Mouse (Mus musculus) G1E (cell line): ENCODE measurements around the gene Neurod4.
"Not testable (repeated sequence)": the region's sequence is repeated elsewhere in the genome, so short reads cannot be mapped to it uniquely, and the experiment has no call there.

Experiments
- CTCF ChIP-seq: IDR thresholded peaks from 2 replicates; pipeline ENCODE4 v1.5.1; 2012; ENCODE audit warnings: low read depth, low read length, inconsistent platforms, mixed read lengths
- GATA1 ChIP-seq: IDR thresholded peaks from 2 replicates; pipeline ENCODE4 v1.6.1; 2012; ENCODE audit warnings: borderline replicate concordance, low read length, inconsistent platforms, mixed read lengths
- POLR2AphosphoS5 ChIP-seq: IDR thresholded peaks from 2 replicates; pipeline ENCODE4 v1.6.1; 2012; ENCODE audit warnings: low read depth, low read length, inconsistent platforms; ENCODE audit not compliant: insufficient replicate concordance
- TAL1 ChIP-seq: conservative IDR thresholded peaks from 2 replicates; pipeline ENCODE4 v1.6.1; 2012; ENCODE audit warnings: low read depth, low read length, inconsistent platforms, mixed read lengths

DNA sequence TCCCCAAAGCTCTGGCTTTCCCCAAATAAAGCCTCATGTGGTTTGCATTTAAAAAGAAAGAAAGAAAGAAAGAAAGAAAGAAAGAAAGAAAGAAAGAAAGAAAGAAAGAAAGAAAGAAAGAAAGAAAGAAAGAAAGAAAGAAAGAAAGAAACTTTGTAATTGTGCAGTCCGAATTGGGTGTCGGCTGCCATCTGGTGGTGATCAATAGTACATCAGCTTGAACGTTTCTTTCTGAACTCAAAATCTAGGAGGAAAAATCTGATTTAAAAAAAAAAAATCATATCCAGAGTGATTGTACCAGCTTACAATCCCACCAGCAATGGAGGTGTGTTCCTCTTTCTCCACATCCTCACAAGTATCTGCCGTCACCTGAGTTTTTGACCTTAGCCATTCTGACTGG, 18.7 kb upstream of the Neurod4 start:
- TF ChIP-seq CTCF, GATA1, TAL1, POLR2AphosphoS5: not testable (repeated sequence)
